Comparison of ENCODE assay signal across 8 mouse cellular contexts in the genomic region with DNA sequence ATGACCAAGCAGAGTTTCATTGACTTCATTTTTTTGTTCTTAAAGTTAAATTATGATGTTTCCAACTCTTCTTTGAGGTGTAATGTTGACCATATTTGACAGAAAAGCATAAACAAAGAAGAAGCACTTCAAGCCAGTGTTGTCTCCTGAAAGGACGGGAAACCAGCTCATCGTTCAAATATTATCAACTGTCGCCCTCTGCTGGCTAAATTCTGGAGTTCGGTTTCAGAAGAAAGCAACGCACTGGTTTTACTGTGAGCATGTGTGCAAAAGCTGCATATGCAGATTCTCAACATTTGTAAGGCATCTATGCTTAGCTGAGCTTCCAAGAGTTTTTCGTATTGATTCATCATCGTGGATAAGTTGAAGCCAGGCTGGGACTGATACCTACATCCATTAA.
DNase-seq lines count a peak whose midpoint lies in the region; ATAC-seq and TF ChIP-seq lines count a peak whose summit lies in the region.

No protein-coding gene starts in this region.

- DNase-seq in urinary bladder, adult 18-20 months (ENCODE audit: low spot score in 2 of 2): peak; percentile 38 to 55
- DNase-seq in urinary bladder, adult 2 months (ENCODE audit: low spot score): no peak
- peak; percentile 62 to 83 for DNase-seq in cerebellum, postnatal 4 days (ENCODE audit: low spot score in 2 of 2)
- DNase-seq in gastrocnemius, postnatal 14 days: peak; percentile 62
- DNase-seq in kidney, adult 9 months: peak; percentile 79
- peak; percentile 80 for DNase-seq in limb, embryonic 10.5 days (ENCODE audit: low spot score)
- DNase-seq in midbrain, postnatal 0 days (ENCODE audit: low spot score): peak; percentile 92

- no peaks in the 10 kb centered on the region; the same call in 1 of the 2 replicates for H3K4me1 ChIP-seq in limb, embryonic 10.5 days
- H3K4me1 ChIP-seq in midbrain, postnatal 0 days (ENCODE audit: insufficient read depth, low read length): no peaks in the 10 kb centered on the region
- no peaks in the 10 kb centered on the region for H3K4me1 ChIP-seq in testis, adult 2 months (ENCODE audit: control insufficient read depth, insufficient read depth, low read length)

- no peaks in the 10 kb centered on the region for H3K36me3 ChIP-seq in limb, embryonic 10.5 days
- no peaks in the 10 kb centered on the region for H3K36me3 ChIP-seq in midbrain, postnatal 0 days (ENCODE audit: insufficient read depth, low read length)
- H3K36me3 ChIP-seq in testis, adult 2 months (ENCODE audit: control insufficient read depth, insufficient read depth, low read length): no peaks in the 10 kb centered on the region

- no peak overlapping the region for H3K9ac ChIP-seq in midbrain, postnatal 0 days (replicated peaks; ENCODE audit: low read length, poor library complexity, severe bottlenecking)

- H3K4me2 ChIP-seq in midbrain, postnatal 0 days (ENCODE audit: low read depth, low read length, poor library complexity, severe bottlenecking): no peak overlapping the region

- intact Hi-C loops in gastrocnemius, postnatal 14 days (cut with DNase I; ENCODE audit: low total_unique reads): loop anchor here (5.0 to 10.0 kb wide), 2 partner anchors 828 to 1025 kb away; a partner anchor contains a TSS

- ATAC-seq in midbrain, postnatal 0 days (ENCODE audit: low FRiP score): no peak

- TF ChIP-seq POLR2A in testis, adult 2 months (IDR thresholded peaks at IDR 0.05; ENCODE audit: control insufficient read depth, low read depth, low read length): no peak

- no peaks in the 10 kb centered on the region for H3K9me3 ChIP-seq in limb, embryonic 10.5 days (replicated peaks)
- no peaks in the 10 kb centered on the region for H3K9me3 ChIP-seq in midbrain, postnatal 0 days (ENCODE audit: low read length)

- TF ChIP-seq CTCF in midbrain, postnatal 0 days (IDR thresholded peaks at IDR 0.05): peak; percentile 92
- peak; percentile 25; the same call in 1 of the 2 replicates for TF ChIP-seq CTCF in testis, adult 2 months (IDR thresholded peaks at IDR 0.05; ENCODE audit: control insufficient read depth, insufficient read depth, insufficient replicate concordance, low read depth, low read length)

- WGBS in limb, embryonic 10.5 days: 10% methylated on average over 7 of the region's 7 CpGs
- 4% methylated on average over 7 of the region's 7 CpGs for WGBS in midbrain, postnatal 0 days

- no peak overlapping the region for H3K27ac ChIP-seq in limb, embryonic 10.5 days
- no peak overlapping the region for H3K27ac ChIP-seq in midbrain, postnatal 0 days (ENCODE audit: low read depth, low read length)
- H3K27ac ChIP-seq in testis, adult 2 months (ENCODE audit: control insufficient read depth, insufficient read depth, low read depth, low read length): no peak overlapping the region

- no peaks in the 10 kb centered on the region for H3K27me3 ChIP-seq in limb, embryonic 10.5 days (ENCODE audit: low read depth, poor library complexity, severe bottlenecking)
- H3K27me3 ChIP-seq in midbrain, postnatal 0 days (ENCODE audit: insufficient read depth, low read length): no peaks in the 10 kb centered on the region
- H3K27me3 ChIP-seq in testis, adult 2 months (ENCODE audit: control insufficient read depth, insufficient read depth, low read length): no peaks in the 10 kb centered on the region

- no peak overlapping the region for H3K4me3 ChIP-seq in limb, embryonic 10.5 days
- no peak overlapping the region for H3K4me3 ChIP-seq in midbrain, postnatal 0 days (ENCODE audit: low read depth, low read length)
- no peak overlapping the region for H3K4me3 ChIP-seq in testis, adult 2 months (ENCODE audit: control insufficient read depth, low read depth, low read length)
